Mouse (Mus musculus) inflammation-experienced regulatory T-cells, adult 6 months (primary cell): ENCODE results near the gene Ahnak. TPM values are rescaled to one million over a fixed set of nuclear protein-coding genes. Genes with fewer than 3 reads are reported as not detected.
A peak's percentile ranks its signal among the peaks of the same experiment; 100 is the strongest.

Experiments
- ATAC-seq: one replicate; pipeline ENCODE4 v1.8.0; 2017
- polyA plus RNA-seq, 3 experiments: library from polyadenylated mRNA; unstranded; fragments of 100-300 nt; shearing (Covaris generic); gene quantifications; one replicate each; pipeline ENCODE4 v1.2.1; 2017

The Ahnak gene
- polyA plus RNA-seq, 3 experiments from 2014 or later, result 42.4 to 81.3 (median 54.5) TPM

DNA sequence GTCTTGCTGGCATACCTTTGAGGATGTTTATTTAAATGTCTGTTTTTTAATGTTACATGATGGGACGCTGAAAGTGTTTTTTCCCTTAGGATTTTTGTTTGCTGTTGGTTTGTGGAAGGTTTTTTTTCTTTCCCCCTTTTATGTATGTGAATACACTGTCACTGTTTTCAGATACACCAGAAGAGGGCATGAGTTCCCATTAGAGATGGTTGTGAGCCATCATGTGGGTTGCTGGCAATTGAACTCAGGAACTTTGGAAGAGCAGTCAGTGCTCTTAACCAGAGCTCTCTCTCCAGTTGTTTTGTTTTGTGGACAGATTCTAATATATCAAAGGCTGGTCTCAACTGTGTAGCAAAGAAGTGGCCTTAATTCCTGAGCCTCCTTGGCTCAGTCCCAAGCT lies 14.4 kb upstream of the Ahnak start:
- ATAC-seq, result no peak

DNA sequence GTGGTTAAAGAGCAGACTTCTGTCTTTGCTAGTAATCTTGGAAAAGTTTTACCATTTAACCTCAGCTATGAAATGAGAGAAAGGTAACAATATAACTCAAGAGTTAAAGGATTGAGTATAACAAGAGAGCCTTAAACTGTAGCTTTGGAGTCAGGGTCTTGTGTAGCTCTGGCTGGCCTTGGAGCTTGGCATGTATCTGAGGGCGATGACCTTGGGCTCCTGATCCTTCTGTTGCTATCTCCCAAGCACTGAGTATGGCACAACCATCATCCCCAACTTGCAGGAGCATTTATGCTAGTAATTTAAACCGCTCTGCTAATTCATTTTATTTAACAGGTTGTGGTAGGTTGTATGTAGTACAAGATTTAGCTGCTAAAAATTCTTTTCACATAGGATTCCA lies 13.6 kb upstream of the Ahnak start:
- ATAC-seq, result no peak

DNA sequence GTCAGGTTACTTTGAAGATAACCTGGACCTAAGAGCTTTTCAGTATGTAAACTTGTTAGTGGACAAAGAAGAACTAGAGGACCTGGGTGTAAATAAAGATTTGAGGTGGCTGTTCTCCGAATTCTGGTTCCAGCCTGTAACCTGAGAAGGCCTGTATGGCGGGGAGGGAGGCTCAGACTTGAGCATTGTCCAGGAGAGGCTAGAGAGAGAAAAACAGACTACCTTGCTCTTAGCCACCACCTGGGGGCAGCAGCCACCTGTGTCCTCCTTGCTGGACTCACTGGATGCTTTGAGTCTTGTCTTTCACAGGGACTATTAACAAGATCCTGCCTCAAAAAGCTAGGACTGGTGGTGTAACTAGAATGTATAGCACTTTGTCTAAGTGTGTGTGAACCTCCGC lies 12.5 kb upstream of the Ahnak start:
- ATAC-seq, result peak; percentile 75

DNA sequence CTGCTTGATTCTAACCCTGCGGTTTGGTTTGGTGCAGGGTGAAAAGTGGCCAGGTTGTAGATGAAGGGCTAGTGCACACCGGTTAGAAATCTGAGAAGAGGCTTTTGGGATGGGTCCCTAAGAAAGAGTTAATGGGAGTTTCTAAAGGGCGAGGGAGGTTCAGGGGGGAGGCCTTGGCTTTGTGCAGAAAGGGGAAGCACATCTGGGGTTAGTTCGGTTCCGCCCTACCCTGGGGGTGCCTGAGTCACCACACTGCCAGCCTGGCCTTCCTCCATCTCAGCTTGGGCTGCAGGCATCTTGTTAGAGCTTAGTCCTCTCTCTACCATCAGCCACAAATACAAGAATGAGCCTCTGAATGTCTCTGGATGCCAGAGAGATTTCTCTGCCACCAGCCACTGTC lies 8.3 kb upstream of the Ahnak start:
- ATAC-seq, result no peak

DNA sequence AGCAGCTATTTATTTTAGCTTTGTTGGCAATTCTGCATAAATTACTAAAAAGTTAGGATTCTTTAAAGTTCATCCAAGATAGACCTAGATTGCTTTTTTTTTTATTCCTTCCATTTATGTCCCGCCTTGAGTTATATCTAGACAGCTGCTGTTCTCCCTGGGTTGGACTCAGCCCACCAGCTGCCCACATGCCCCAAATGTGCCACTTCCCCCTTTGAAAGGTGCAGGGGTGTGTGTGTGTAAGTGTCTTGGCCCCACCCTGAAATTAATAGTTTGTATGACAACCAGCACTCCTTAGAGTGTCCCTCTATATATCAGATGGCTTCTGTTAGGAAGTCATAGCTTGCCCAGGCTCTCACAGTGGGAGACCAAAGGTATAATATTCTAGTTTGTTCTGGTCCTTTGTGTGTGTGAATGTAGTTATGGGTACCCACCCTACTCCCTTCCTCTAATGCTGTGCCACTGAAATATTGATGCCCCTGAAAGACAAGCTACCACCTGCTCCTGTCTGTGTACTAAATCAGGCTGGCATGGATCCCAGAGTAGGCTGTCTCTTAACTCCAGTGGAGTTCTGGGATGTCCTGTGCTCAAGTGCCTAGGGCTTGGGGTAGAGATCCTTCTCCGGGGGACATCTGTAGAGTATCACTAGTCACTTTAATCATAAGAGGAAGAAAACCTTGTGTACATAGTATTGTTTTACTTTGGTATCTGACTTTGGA lies 7.5 kb upstream of the Ahnak start:
- no peak for ATAC-seq

GRCm38 (mm10) chr19:8982303-8983149 lies 6.6 kb upstream of the Ahnak start:
- no peak for ATAC-seq

- no peak for ATAC-seq
Observed at GRCm38 (mm10) chr19:8983150-8983650, 5.9 kb upstream of the Ahnak start.

GRCm38 (mm10) chr19:8984255-8984868 lies 4.7 kb upstream of the Ahnak start:
- peak; percentile 90 for ATAC-seq

- ATAC-seq, result no peak
Observed at GRCm38 (mm10) chr19:8985891-8986290, 3.2 kb upstream of the Ahnak start.

- no peak for ATAC-seq
Observed at GRCm38 (mm10) chr19:8987816-8988215, 1.3 kb upstream of the Ahnak start.

- ATAC-seq, result no peak
Observed at GRCm38 (mm10) chr19:8988346-8989065, 578 bp upstream of the Ahnak start.

- ATAC-seq, result peak; percentile 50
Observed at GRCm38 (mm10) chr19:8989567-8990431, 715 bp downstream of the Ahnak start.

DNA sequence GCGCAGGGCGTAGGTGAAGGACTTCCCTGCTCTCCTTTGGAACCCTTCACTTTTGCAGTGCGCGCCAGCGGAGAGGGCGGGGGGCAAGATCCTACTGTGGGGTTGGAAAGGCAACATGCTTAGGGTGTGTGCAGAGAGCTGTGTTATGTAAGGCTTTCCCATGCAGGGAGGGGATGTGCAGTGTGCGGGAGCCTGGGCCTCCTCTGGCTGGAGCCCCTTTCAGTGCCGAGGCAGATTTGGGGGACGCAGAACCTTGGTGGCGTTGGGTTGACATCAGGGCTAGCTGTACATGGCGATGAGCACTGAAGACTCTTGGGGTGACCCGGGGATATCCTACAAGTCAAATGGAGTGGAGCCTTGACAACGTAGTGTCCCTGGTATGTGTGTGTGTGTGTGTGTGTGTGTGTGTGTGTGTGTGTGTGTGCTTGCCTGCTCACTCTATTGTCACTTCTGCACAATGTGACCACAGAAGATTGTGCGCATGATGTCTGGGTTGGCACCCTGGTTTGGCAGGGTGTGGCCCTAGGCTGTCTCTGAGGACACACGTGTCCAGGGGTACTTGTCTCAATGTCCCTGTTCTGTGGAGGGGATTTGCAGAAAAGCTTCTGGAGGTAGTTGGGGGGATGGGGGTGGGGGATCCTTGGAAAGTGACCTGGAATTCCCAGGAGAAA lies 1.5 kb downstream of the Ahnak start:
- peak; percentile 29 for ATAC-seq

DNA sequence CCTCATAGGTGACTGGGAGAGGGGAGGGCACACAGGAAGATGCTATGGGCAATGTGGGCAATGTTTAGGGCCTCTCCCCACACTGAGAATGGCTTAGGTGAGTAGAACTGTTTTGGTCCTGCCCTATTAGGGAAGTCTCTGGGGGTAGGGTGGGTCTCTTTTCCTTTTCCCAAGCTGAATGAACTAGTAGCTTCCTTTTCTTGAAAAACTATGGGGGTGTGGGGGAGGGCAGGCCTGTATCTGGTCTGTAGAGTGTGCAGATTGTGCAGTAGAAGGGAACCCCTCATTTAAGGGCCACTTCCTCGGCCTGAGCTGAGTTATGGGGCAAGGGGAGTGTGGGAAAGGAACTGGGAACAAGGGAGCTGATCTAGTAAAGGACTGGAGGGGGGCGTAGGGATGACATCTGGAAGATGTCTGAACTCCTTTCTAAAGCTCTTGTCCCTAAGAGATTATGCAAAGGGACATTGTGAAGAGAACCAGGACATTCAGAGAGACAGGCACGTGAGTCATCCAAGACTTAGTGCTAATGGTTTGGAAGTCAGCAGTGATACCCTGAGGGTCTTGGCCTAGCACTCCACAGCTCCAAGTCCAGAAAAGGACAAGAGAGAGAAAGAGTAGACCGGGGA lies 2.3 kb downstream of the Ahnak start:
- ATAC-seq, result no peak

- ATAC-seq, result no peak
Observed at GRCm38 (mm10) chr19:8991871-8992735, 3.0 kb downstream of the Ahnak start.

DNA sequence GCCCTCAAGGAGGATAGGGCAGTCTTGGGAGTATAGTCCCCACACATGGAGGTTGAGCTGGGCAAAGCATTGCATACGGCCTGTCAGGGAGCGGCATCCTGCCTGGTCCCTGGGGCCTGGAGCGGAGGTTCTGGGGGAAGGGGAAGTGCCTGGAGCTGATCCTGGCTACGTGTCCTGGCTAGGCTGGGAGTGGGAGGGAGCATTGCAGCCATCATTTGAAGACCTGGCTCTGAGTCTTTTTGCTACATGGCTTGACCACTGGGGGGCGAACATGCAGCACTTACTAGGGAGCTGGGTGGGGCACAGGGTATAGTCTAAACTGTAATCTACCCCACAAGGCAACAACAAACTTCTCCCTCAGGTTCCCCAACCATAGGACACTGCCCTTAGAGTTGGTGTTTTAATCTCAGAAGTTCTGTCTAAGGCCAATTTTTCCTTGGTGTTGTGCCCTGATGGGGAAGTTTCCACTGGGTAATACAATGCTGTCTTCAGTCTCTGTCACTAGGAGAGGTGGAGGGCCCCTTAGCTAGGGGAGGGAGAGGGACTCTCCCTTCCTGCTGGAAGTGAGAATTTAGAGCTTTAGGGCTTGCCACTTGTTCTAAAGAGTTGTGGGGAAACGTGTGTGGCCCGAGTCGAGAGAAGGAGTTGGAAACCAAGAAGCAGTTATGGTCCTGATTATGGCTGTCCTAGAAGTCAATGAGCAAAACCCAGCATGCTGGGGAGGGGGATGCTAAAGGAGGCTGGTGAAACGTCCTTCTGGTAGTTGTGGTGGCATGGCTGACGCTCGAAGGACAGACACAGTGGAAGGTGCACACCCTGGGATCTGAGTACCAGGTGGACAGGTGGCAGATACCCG lies 3.9 kb downstream of the Ahnak start:
- peak; percentile 29 for ATAC-seq

DNA sequence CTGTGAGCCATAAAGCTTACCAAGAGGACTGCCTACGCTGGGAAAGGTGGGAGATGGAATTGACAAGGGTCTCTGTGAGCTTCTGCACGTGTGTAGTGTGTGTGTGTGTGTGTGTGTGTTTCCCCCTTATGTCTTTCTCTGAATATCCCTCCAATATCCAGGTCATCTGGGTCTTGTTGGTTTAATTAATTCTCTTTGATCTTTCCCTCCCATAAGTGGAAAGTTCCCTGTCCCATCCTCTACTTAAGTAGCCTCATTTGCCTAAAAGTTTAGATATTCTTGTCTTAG lies 4.5 kb downstream of the Ahnak start:
- ATAC-seq, result no peak

DNA sequence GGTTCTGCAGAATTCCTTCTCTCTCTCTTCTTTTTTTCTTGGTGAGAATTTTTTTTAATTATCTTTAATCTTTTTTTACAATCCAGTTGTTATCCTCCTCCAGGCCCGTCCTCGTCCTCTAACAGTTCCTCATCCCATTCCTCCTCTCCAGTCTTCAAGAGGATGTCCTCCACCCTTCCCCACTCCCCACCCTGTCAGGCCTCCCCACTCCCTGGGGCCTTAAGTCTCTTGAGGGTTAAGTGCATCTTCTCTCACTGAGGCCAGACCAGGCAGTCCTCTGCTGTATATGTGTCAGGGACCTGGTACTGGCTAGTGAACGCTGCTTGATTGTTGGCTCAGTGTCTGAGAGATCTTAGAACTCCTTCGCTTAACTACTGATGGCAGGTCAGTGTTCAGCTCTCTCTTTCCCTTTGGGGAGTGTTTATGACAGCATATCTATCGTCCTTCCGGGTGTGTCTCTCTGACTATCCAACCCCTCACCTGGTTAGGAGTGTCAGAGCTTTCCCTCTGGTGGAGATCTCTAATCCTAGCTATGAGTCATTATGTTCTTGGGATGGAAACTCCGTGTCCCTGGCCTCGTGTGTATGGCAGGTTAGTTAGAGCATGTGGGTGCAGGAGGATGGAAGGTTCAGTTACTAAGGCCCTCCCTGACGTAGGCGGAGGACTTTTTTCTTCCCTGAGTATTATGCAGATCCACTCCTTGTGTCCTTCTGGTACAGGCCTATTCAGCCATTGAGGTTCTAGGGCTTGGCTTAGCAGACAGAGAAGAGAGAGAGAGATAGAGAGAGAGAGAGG lies 5.9 kb downstream of the Ahnak start:
- no peak for ATAC-seq
